Comparison of ENCODE assay signal across 28 mouse cellular contexts in the genomic region with DNA sequence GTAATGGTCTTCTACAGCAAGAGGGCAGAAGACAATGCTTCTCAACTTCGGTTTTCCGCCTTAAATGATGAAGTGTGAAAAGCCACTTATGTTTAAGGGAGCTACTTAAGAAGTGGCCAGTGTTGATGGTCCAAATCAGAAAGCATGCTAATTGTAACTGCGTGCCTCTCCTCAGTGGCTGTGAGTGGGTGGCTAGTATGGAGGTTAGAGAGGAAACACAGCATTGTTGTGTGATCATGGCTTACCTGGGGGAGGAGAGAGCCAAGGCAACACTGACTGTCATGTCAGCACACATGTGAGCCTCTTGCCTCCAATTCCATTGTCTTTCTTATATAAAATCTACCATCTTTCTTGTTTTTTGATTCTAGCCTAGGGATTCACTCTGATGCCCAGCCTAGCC. TPM values are rescaled to one million over a fixed set of nuclear protein-coding genes. Genes with fewer than 3 reads are reported as not detected.
DNase-seq lines count a peak whose midpoint lies in the region; ATAC-seq and TF ChIP-seq lines count a peak whose summit lies in the region.
"Had no signal": no experiment of that assay in that cellular context is flagged by ENCODE, and none has a peak within 500 bp of the region (broad histone marks: within the 10 kb centered on the region; RNA-seq: fewer than 3 reads in every experiment).

No protein-coding gene starts in this region.

- peaks cover 7% of the 10 kb centered on the region for H3K36me3 ChIP-seq in liver, embryonic 14.5 days (replicated peaks; ENCODE audit: control insufficient read depth, insufficient read depth, low read depth)
- H3K36me3 ChIP-seq: embryonic facial prominence, embryonic 13.5 days; forebrain, embryonic 10.5 days; forebrain, embryonic 15.5 days; hindbrain, embryonic 13.5 days; limb, embryonic 13.5 days; midbrain, embryonic 10.5 days had no signal

- H3K4me2 ChIP-seq in liver, embryonic 14.5 days (ENCODE audit: low read depth): no peak overlapping the region
- H3K4me2 ChIP-seq: embryonic facial prominence, embryonic 13.5 days; forebrain, embryonic 15.5 days; heart, embryonic 11.5 days; hindbrain, embryonic 13.5 days; limb, embryonic 13.5 days had no signal

- H3K27ac ChIP-seq in liver, embryonic 14.5 days: peak overlapping the region; percentile 29; the same call in 1 of the 2 replicates
- H3K27ac ChIP-seq: embryonic facial prominence, embryonic 13.5 days; forebrain, embryonic 10.5 days; forebrain, embryonic 15.5 days; hindbrain, embryonic 13.5 days; layer of hippocampus, adult 2 months; limb, embryonic 13.5 days; macrophage; midbrain, embryonic 10.5 days had no signal

- H3K27me3 ChIP-seq in liver, embryonic 14.5 days (ENCODE audit: control insufficient read depth, insufficient read depth, low read length): no peaks in the 10 kb centered on the region
- H3K27me3 ChIP-seq: forebrain, embryonic 15.5 days had no signal

- no peak for TF ChIP-seq EP300 in liver, embryonic 14.5 days (IDR thresholded peaks at IDR 0.05; ENCODE audit: low read depth)

- no peaks in the 10 kb centered on the region for H3K9me3 ChIP-seq in liver, embryonic 14.5 days (ENCODE audit: control insufficient read depth, low read length)
- H3K9me3 ChIP-seq: embryonic facial prominence, embryonic 13.5 days; forebrain, embryonic 10.5 days; forebrain, embryonic 15.5 days; hindbrain, embryonic 13.5 days; limb, embryonic 13.5 days; midbrain, embryonic 10.5 days had no signal

- no peak overlapping the region for H3K4me3 ChIP-seq in liver, embryonic 14.5 days (ENCODE audit: insufficient read depth in 1 of 2, low read depth in 2 of 2, low read length in 2 of 2)
- H3K4me3 ChIP-seq: embryonic facial prominence, embryonic 13.5 days; forebrain, embryonic 10.5 days; forebrain, embryonic 15.5 days; hindbrain, embryonic 13.5 days; layer of hippocampus, adult 2 months; limb, embryonic 13.5 days; midbrain, embryonic 10.5 days had no signal

- H3K4me1 ChIP-seq in liver, embryonic 14.5 days (replicated peaks; ENCODE audit: control insufficient read depth in 2 of 2, insufficient read depth in 2 of 2, low read length in 1 of 2): peaks cover 36 to 59% of the 10 kb centered on the region in 2 experiments
- H3K4me1 ChIP-seq: embryonic facial prominence, embryonic 13.5 days; forebrain, embryonic 10.5 days; forebrain, embryonic 15.5 days; hindbrain, embryonic 13.5 days; limb, embryonic 13.5 days; midbrain, embryonic 10.5 days had no signal

- WGBS in liver, embryonic 14.5 days (ENCODE audit: insufficient replicate concordance): 82% methylated on average over 3 of the region's 3 CpGs

- TF ChIP-seq CTCF in liver, embryonic 14.5 days (IDR thresholded peaks at IDR 0.05; ENCODE audit: low read depth): no peak

- no peak for DNase-seq in liver, embryonic 14.5 days (ENCODE audit: low read depth in 3 of 3, low spot score in 3 of 3)
- DNase-seq in liver: no peak
- DNase-seq in thymus, postnatal 4 days: peak; percentile 29
- DNase-seq in thymus, postnatal 36 days: no peak
- DNase-seq in induced T-regulatory cell, adult 2 months (ENCODE audit: low read depth): peak; percentile 71
- DNase-seq in lung, postnatal 25 days (ENCODE audit: low spot score): no peak
- no peak for DNase-seq in adrenal gland, adult 8-10 months
- DNase-seq: adrenal gland, postnatal 25 days; cerebellum, adult 11-12 months; cerebellum, postnatal 10 days; gastrocnemius, postnatal 25 days; heart, adult 18-20 months; heart, postnatal 4 days; kidney, adult 18-20 months; kidney, postnatal 36 days; lung, adult 18-20 months; retina, postnatal 1 day; right cerebral cortex, postnatal 14 days had no signal

- 0 out of 2 replicates have a peak overlapping the region, but pooled peaks have one; percentile 34 for H3K9ac ChIP-seq in liver, embryonic 14.5 days (replicated peaks)
- H3K9ac ChIP-seq: embryonic facial prominence, embryonic 13.5 days; forebrain, embryonic 15.5 days; hindbrain, embryonic 13.5 days; limb, embryonic 13.5 days had no signal

- ATAC-seq in liver, embryonic 14.5 days (ENCODE audit: insufficient read depth): no peak
- ATAC-seq: forebrain, embryonic 15.5 days; lung, postnatal 0 days had no signal

RNA-seq across cellular contexts. Expression of a gene that starts 8.6 kb away (rescaled TPM):
- polyA plus RNA-seq in liver, embryonic 14.5 days (2012; rRNA removed): 63.3 and 65.4 TPM in 2 replicates
- 46.6 and 60.5 TPM in 2 replicates for polyA plus RNA-seq in liver, embryonic 14.5 days (2014; fragmentation: Nextera tagmentation; extraction: Ambion mirVana)
- 1 to 10 TPM; 2.7 to 6.3 (median 3.7) TPM for total RNA-seq in adrenal gland, adult 8-10 months (2022)

Comparison
In these comparisons a context has a peak if more than half of its experiments do, and no peak if none do; other contexts are left out.
1. DNase-seq: peak in thymus, postnatal 4 days (single experiment) and induced T-regulatory cell, adult 2 months (single experiment); none in liver, embryonic 14.5 days (0 of 3), liver (single experiment), thymus, postnatal 36 days (0 of 2), lung, postnatal 25 days (single experiment) and adrenal gland, adult 8-10 months (single experiment).